Mouse (Mus musculus) liver, embryonic 11.5 days (tissue): Measurements from ENCODE around the gene Pcmt1. TPM values are rescaled to one million over a fixed set of nuclear protein-coding genes. Genes with fewer than 3 reads are reported as not detected.
A peak's percentile ranks its signal among the peaks of the same experiment; 100 is the strongest.

Source experiments
- ATAC-seq: fragments of 200-750 bp; cut with Nextera tagmentation; replicated peaks from 2 replicates; pipeline ENCODE4 v1.8.0; 2017; ENCODE audit warnings: moderate number of reproducible peaks, mild to moderate bottlenecking, moderate TSS enrichment, moderate library complexity; ENCODE audit not compliant: low FRiP score
- DNase-seq: peaks from one replicate; pipeline ENCODE4 v3.0.0-alpha.2; 2017; ENCODE audit warnings: low spot score
- H3K27ac ChIP-seq: fragments of 300-500 bp; sonication (generic); 2 replicates; pipeline ENCODE4 v1.5.1; 2014; ENCODE audit warnings: mild to moderate bottlenecking, low read depth, low read length, control low read depth
- H3K27me3 ChIP-seq: fragments of 300-500 bp; sonication (generic); replicated peaks from 2 replicates; pipeline ENCODE4 v1.6.1; 2014; ENCODE audit warnings: low read length, mixed read lengths; ENCODE audit not compliant: control insufficient read depth, insufficient read depth
- H3K36me3 ChIP-seq: fragments of 300-500 bp; sonication (generic); 2 replicates; pipeline ENCODE4 v1.6.1; 2014; ENCODE audit warnings: mild to moderate bottlenecking, low read length, moderate library complexity, mixed read lengths; ENCODE audit not compliant: control insufficient read depth, insufficient read depth
- H3K4me1 ChIP-seq: fragments of 300-500 bp; sonication (generic); replicated peaks from 2 replicates; pipeline ENCODE4 v1.6.1; 2014; ENCODE audit warnings: low read length, mixed read lengths; ENCODE audit not compliant: control insufficient read depth, insufficient read depth
- H3K4me2 ChIP-seq: fragments of 300-500 bp; sonication (generic); 2 replicates; pipeline ENCODE4 v1.6.1; 2014; ENCODE audit warnings: mild to moderate bottlenecking, control low read depth, moderate library complexity
- H3K4me3 ChIP-seq: fragments of 300-500 bp; sonication (generic); 2 replicates; pipeline ENCODE4 v1.5.1; 2014; ENCODE audit warnings: low read depth, low read length, control low read depth
- H3K9ac ChIP-seq: fragments of 300-500 bp; sonication (generic); 2 replicates; pipeline ENCODE4 v1.6.1; 2014; ENCODE audit warnings: low read depth, low read length, control low read depth
- H3K9me3 ChIP-seq: fragments of 300-500 bp; sonication (generic); 2 replicates; pipeline ENCODE4 v1.6.1; 2016; ENCODE audit warnings: low read length, inconsistent platforms, mixed read lengths; ENCODE audit not compliant: control insufficient read depth
- WGBS: fragments of 180-500 bp; shearing (Covaris S2); extraction: QIAGEN DNeasy Blood & Tissue Kit; methylation state at CpG from one replicate; pipeline ENCODE4 v1.1.7; 2014; 5-methylcytosine and 5-hydroxymethylcytosine counted together
- polyA plus RNA-seq: library from polyadenylated mRNA; unstranded; fragments of >200 nt; fragmentation: Nextera tagmentation; extraction: Ambion mirVana; gene quantifications from 2 replicates; pipeline ENCODE4 v1.2.1, GENCODE M21; 2014

Gene Pcmt1
- polyA plus RNA-seq, 1 experiment from 2014 or later = 137 TPM

DNA sequence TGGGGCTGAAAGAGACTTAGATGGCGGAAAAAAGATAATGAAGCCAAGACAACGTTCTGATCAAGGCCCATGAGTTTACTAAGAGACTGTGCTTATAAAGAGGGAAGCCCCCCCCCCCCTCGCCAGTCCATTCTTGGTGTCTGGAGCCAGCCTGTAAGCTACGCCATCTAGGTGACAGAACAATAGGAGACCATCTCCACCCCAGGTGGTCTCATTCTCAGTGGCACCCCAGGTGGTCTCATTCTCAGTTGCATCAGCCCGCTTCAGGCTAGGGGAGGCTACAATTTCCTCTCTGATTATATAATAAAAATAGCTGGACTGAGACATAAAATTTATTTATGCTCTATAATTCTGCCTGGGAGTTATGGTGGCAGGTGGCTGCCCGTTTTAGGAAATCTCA, 69.3 kb downstream of the Pcmt1 start:
- Histone ChIP-seq H3K27ac (no peak overlapping the region), H3K9me3 (no peaks in the 10 kb centered on the region), H3K4me1 (no peaks in the 10 kb centered on the region), H3K4me3 (no peak overlapping the region), H3K27me3 (no peaks in the 10 kb centered on the region), H3K36me3 (no peaks in the 10 kb centered on the region), H3K9ac (no peak overlapping the region), H3K4me2 (no peak overlapping the region)
- 72% methylated on average over 6 of the region's 6 CpGs for WGBS
- ATAC-seq (no peak), DNase-seq (no peak)

DNA sequence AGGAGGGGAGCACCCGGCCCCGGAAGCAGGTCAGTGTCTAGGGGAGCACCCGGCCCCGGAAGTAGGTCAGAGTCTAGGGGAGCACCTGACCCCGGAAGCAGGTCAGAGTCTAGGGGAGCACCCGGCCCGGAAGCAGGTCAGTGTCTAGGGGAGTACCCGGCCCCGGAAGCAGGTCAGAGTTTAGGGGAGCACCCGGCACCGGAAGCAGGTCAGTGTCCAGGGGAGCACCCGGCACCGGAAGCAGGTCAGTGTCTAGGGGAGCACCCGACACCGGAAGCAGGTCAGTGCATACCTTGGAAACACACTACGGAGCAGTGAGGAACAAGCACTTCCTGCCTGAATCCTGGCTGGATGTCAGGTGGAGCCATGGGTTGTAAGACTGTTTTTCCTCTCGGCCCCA, 72.3 kb downstream of the Pcmt1 start:
- no peak for ATAC-seq

DNA sequence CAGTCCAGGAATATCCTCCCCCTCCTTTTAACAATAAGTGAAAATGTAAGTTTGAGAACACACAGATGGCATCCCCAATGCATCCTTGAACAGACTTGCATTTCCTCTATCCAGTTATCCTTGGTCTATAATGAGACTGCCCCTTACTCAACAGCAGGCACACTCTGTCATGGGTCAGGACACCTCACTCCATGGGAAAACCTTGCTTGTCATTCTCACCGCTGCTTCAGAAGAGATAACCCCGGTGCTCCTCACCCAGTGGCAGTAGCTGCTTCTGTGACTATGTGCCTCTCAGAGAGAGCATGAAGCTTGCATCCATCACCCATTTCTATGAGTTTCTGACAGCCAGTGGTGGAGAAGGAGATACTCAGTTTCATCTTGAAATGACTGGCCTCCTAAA, 74.5 kb downstream of the Pcmt1 start:
- DNase-seq (no peak), ATAC-seq (no peak)
- no peaks in the 10 kb centered on the region for H3K36me3 ChIP-seq
- no peaks in the 10 kb centered on the region for H3K9me3 ChIP-seq
- no peak overlapping the region for H3K27ac ChIP-seq
- no peak overlapping the region for H3K4me2 ChIP-seq
- no peaks in the 10 kb centered on the region for H3K27me3 ChIP-seq
- 54% methylated on average over 2 of the region's 2 CpGs for WGBS
- H3K4me1 ChIP-seq = no peaks in the 10 kb centered on the region
- no peak overlapping the region for H3K4me3 ChIP-seq
- H3K9ac ChIP-seq = no peak overlapping the region

More for the DNA sequence above, 72.3 kb downstream of the Pcmt1 start:
- H3K27me3 ChIP-seq = no peaks in the 10 kb centered on the region
- no peak overlapping the region for H3K4me3 ChIP-seq
- 85% methylated on average over 17 of the region's 17 CpGs for WGBS
- no peak for DNase-seq
- no peak overlapping the region for H3K27ac ChIP-seq
- no peaks in the 10 kb centered on the region for H3K9me3 ChIP-seq
- H3K4me1 ChIP-seq = no peaks in the 10 kb centered on the region
- no peak overlapping the region for H3K4me2 ChIP-seq
- H3K36me3 ChIP-seq = no peaks in the 10 kb centered on the region
- H3K9ac ChIP-seq = no peak overlapping the region

DNA sequence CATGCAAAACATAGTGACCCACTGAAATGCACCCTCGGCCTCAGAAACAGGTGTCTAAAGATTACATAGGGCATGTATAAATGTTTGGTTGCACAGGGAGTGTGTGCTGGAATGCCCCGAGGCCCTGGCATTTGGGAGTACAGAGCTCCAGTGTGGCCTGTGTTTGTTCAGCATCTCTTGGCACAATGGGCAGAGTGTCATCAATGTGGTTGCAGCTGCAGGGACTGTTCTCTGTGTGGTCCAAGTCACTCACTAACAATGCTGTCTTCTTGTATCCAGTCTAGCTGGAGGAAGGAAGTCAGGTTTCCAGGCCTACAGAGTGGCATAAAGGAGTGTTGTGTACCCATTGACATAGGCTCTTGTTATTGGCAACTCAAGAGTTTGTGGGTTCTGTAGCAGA, 75.8 kb downstream of the Pcmt1 start:
- Histone ChIP-seq H3K9me3 (no peaks in the 10 kb centered on the region), H3K27ac (no peak overlapping the region), H3K36me3 (no peaks in the 10 kb centered on the region), H3K9ac (no peak overlapping the region), H3K27me3 (no peaks in the 10 kb centered on the region), H3K4me1 (no peaks in the 10 kb centered on the region), H3K4me2 (no peak overlapping the region), H3K4me3 (no peak overlapping the region)
- 79% methylated on average over 2 of the region's 2 CpGs for WGBS
- ATAC-seq = no peak
- DNase-seq = no peak

DNA sequence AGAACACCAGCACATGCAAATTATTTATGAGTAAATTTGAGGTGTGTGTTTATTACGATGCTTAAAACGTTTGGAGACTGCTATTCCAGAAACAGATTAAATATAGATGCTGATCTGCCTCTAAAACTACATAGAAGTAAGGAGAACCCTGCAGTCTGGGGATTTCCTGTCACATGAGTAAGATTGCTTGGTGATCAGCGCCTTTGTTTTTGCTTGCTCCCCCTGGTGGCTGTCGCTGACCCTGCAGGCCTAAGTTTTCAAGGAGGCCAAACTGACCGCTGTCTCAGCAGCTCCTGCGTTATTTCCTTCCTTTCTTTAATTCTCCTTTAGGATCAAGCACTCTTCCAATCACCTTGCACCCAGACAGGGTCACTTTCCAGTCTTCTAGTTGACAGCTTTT, 80.3 kb downstream of the Pcmt1 start:
- Histone ChIP-seq H3K36me3 (no peaks in the 10 kb centered on the region), H3K4me3 (no peak overlapping the region), H3K9ac (no peak overlapping the region), H3K27ac (no peak overlapping the region), H3K27me3 (no peaks in the 10 kb centered on the region), H3K4me1 (no peaks in the 10 kb centered on the region), H3K4me2 (no peak overlapping the region), H3K9me3 (no peaks in the 10 kb centered on the region)
- 12% methylated on average over 6 of the region's 6 CpGs for WGBS
- DNase-seq (peak; percentile 61), ATAC-seq (no peak; the same call in 1 of the 2 replicates)

DNA sequence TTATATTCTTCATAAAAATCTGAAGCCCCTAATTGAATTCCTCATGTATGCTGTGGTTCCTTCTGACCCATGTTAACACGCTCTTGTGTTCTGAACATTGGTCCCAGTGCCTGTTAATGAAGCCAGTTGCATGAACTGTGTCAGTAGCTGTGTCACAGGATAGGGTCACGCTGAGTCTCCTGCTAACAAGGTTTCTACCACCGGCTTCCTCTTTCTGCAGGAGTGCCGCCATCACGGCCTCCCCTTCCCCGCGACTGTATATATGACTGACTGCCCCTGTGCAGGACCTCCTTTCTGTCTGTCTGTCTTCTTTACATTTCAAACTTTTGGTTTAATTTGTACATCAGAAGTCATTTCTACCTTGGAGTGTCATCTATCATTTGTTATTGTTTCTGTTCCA, 82.8 kb downstream of the Pcmt1 start:
- Histone ChIP-seq H3K9me3 (no peaks in the 10 kb centered on the region), H3K4me2 (no peak overlapping the region), H3K36me3 (no peaks in the 10 kb centered on the region), H3K9ac (no peak overlapping the region), H3K4me1 (no peaks in the 10 kb centered on the region), H3K4me3 (no peak overlapping the region), H3K27ac (no peak overlapping the region), H3K27me3 (no peaks in the 10 kb centered on the region)
- WGBS = 63% methylated on average over 7 of the region's 7 CpGs
- ATAC-seq (no peak), DNase-seq (no peak)

DNA sequence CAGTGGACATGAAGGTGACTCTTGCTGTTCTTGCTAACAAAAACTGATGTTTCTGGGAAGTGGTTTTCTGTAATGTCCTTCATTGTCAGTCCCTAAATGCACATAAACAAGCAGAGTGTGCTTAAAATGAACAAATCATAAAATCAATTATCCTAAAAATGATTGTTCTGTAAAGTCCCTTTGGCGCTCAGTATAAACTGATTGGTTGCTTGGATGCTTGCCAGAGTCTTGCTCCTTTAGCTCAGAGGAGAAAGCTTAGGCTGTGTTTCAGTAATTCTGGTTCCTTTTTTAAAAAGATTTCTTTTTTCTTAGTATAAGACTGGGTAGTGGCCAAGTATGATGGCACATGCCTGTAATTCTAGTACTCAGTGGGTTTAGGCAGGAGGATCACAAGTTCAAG, 84.7 kb downstream of the Pcmt1 start:
- no peaks in the 10 kb centered on the region for H3K36me3 ChIP-seq
- H3K9ac ChIP-seq = no peak overlapping the region
- ATAC-seq (no peak), DNase-seq (no peak)
- H3K4me3 ChIP-seq = no peak overlapping the region
- H3K4me2 ChIP-seq = no peak overlapping the region
- no peaks in the 10 kb centered on the region for H3K9me3 ChIP-seq
- no peak overlapping the region for H3K27ac ChIP-seq
- no peaks in the 10 kb centered on the region for H3K4me1 ChIP-seq
- 90% methylated on average over 1 of the region's 1 CpGs for WGBS
- H3K27me3 ChIP-seq = peaks cover 6% of the 10 kb centered on the region

DNA sequence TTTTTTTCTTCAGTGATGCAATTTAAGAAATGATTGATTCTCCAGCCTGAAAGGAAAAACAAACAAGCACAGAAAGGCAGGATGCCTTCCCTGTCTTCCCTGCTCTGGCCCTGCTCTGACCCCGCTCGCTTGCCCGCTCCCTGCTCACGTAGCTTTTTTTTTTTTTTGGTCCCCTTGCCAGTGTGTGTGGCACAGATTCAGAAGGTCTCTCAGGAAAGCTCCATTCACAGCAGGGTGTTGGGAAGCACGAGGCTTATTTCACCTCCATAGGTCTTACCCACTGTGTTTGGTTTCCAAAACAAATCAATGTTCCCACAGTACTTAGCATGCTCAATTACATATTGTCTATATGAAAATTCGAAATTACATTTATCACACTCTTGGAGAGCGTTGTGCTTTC, 86.1 kb downstream of the Pcmt1 start:
- Histone ChIP-seq H3K27ac (no peak overlapping the region), H3K9ac (no peak overlapping the region), H3K36me3 (no peaks in the 10 kb centered on the region), H3K4me2 (no peak overlapping the region), H3K4me3 (no peak overlapping the region), H3K4me1 (no peaks in the 10 kb centered on the region), H3K27me3 (peaks cover 14% of the 10 kb centered on the region), H3K9me3 (no peaks in the 10 kb centered on the region)
- ATAC-seq (no peak), DNase-seq (no peak)
- WGBS = 71% methylated on average over 7 of the region's 7 CpGs

DNA sequence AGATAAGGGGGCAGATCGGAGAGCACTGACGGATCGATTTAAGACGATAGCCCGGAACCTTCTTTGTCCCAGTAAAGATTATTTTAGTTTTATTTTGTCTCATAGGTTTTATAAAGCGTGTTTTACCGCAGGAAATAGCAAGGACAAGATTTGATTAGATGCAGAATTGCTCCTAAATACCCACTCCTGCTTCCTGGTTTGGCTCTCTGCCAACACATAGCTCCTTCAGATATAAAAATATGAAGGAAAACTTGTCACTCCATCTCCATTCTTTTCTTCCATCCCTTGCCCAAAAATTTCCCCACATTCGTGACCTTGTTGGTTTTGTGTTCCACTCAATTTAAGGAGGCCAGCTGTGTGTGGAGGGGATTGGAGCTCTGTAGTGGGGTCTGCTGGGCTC, 90.1 kb downstream of the Pcmt1 start:
- Histone ChIP-seq H3K4me1 (no peaks in the 10 kb centered on the region), H3K9ac (no peak overlapping the region), H3K9me3 (no peaks in the 10 kb centered on the region), H3K4me3 (peak overlapping the region; percentile 73), H3K27ac (no peak overlapping the region), H3K27me3 (peaks cover 14% of the 10 kb centered on the region), H3K36me3 (no peaks in the 10 kb centered on the region), H3K4me2 (peak overlapping the region; percentile 100)
- 7% methylated on average over 8 of the region's 8 CpGs for WGBS
- DNase-seq = no peak
- ATAC-seq = no peak
